Mouse (Mus musculus): Measurements from ENCODE around the gene Nfkb1.

DNA sequence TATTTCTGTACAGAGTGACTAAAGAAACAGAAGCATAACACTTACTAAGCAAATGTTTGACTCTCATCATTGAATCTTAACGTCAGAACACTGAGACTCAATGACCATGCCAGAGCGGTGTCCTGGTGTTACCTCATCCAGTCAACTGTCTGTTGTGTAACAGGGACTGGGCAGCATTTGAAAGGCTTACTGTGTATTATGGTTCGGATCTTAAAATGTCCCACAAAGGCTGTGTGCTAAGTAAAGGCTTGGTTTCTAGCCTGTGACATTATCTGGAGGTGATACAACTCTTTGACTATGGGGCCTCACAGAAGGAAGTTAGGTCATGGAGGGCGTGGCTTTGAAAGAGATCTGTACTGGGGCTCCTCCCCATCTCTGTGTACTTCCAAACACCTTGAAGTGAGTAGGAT is 104.9 kb downstream of the Nfkb1 start:
- TF ChIP-seq CTCF (IDR thresholded peaks at IDR 0.05; ENCODE audit: control insufficient read depth, insufficient read depth, insufficient read length) = no peak
- TF ChIP-seq CEBPB (IDR thresholded peaks at IDR 0.05; ENCODE audit: low read depth) = no peak
- TF ChIP-seq USF1 (IDR thresholded peaks at IDR 0.05; ENCODE audit: low read depth) = no peak
- TF ChIP-seq MYOD1 (IDR thresholded peaks at IDR 0.05; ENCODE audit: control insufficient read depth, insufficient read length, low read depth) = no peak
- TF ChIP-seq MYOG (IDR thresholded peaks at IDR 0.05; ENCODE audit: control insufficient read depth, extremely low read depth, insufficient read length) = no peak
- no peak for TF ChIP-seq MAX (IDR thresholded peaks at IDR 0.05)
- TF ChIP-seq FOSL1 (IDR thresholded peaks at IDR 0.05; ENCODE audit: insufficient read depth, low read length, poor library complexity, severe bottlenecking) = no peak

All from C2C12 (cell line).